ENCODE assay signal across 9 mouse cellular contexts in the genomic region with DNA sequence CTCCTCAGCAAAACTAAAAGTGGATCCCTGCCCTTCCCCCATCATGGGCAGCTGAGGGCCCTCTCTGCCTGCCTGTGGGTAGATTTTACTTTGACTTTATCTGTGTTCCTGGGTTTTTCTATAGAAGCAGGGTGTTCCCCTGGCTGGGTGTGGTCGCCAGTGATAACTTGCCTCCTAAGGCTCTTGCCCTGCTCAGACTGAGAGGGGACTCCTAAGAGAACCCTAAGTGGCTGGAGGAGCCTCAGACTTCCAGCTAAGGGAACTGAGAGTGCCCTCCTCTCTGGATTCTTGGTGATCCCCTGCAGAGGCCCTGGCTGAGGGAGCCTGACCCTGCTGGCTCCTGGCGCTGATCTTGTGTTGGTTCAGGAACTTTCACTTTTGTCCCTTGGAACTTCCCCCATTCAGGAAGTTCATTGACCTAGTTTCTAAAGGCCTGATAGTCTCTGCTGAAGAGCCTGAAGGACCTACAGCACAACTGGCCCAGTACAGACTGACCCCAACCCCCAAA. TPM values are rescaled to one million over a fixed set of nuclear protein-coding genes. Genes with fewer than 3 reads are reported as not detected.
A peak's percentile ranks its signal among the peaks of the same experiment; 100 is the strongest.
DNase-seq lines count a peak whose midpoint lies in the region; ATAC-seq and TF ChIP-seq lines count a peak whose summit lies in the region.
"Had no signal": no experiment of that assay in that cellular context is flagged by ENCODE, and none has a peak within 500 bp of the region (broad histone marks: within the 10 kb centered on the region; RNA-seq: fewer than 3 reads in every experiment).

No protein-coding gene starts in this region.

- H3K4me2 ChIP-seq in midbrain, embryonic 15.5 days = no peak overlapping the region
- no peak overlapping the region for H3K4me2 ChIP-seq in midbrain, embryonic 14.5 days (ENCODE audit: low read length)

- peaks cover 3% of the 10 kb centered on the region for H3K79me2 ChIP-seq in MEL (ENCODE audit: control insufficient read depth, insufficient read depth, low read length, poor library complexity)

- H3K27ac ChIP-seq in MEL (ENCODE audit: control insufficient read depth, low read depth, low read length) = peak overlapping the region; percentile 99
- no peak overlapping the region for H3K27ac ChIP-seq in midbrain, embryonic 15.5 days
- no peak overlapping the region for H3K27ac ChIP-seq in midbrain, embryonic 14.5 days (replicated peaks; ENCODE audit: low read depth, low read length)

- TF ChIP-seq EP300 in MEL (IDR thresholded peaks at IDR 0.05; ENCODE audit: low read depth in 1 of 2, low read length in 2 of 2) = peak; percentile 84 to 95

- no peak for TF ChIP-seq CTCF in MEL (IDR thresholded peaks at IDR 0.05 in 2 of 3, conservative IDR thresholded peaks at IDR 0.05 in 1 of 3; ENCODE audit: control insufficient read depth in 1 of 3, insufficient read depth in 1 of 3, low read depth in 2 of 3, low read length in 3 of 3, poor library complexity in 1 of 3, severe bottlenecking in 1 of 3)

- H3K4me3 ChIP-seq in MEL (ENCODE audit: control insufficient read depth in 1 of 2, insufficient read depth in 1 of 2, low read depth in 2 of 2, low read length in 2 of 2) = peak overlapping the region; percentile 39 to 51
- H3K4me3 ChIP-seq in midbrain, embryonic 15.5 days = no peak overlapping the region
- H3K4me3 ChIP-seq in midbrain, embryonic 14.5 days (replicated peaks; ENCODE audit: low read depth, low read length) = no peak overlapping the region

- 46% methylated on average over 2 of the region's 2 CpGs for WGBS in midbrain, embryonic 15.5 days
- WGBS in midbrain, embryonic 14.5 days = 59% methylated on average over 2 of the region's 2 CpGs

- peaks cover 30 to 64% of the 10 kb centered on the region in 2 experiments for H3K4me1 ChIP-seq in MEL (ENCODE audit: control insufficient read depth in 1 of 2, insufficient read depth in 2 of 2, low read length in 2 of 2)
- peaks cover 10% of the 10 kb centered on the region for H3K4me1 ChIP-seq in midbrain, embryonic 15.5 days
- peaks cover 6% of the 10 kb centered on the region for H3K4me1 ChIP-seq in midbrain, embryonic 14.5 days (ENCODE audit: control insufficient read depth, insufficient read depth, low read length)

- H3K27me3 ChIP-seq in MEL (ENCODE audit: control insufficient read depth in 1 of 2, insufficient read depth in 2 of 2, low read length in 2 of 2) = no peaks in the 10 kb centered on the region
- H3K27me3 ChIP-seq in midbrain, embryonic 15.5 days (replicated peaks) = 0 out of 2 replicates have a peak, but pooled peaks cover 5% of the 10 kb centered on the region
- H3K27me3 ChIP-seq in midbrain, embryonic 14.5 days (ENCODE audit: control insufficient read depth, insufficient read depth, low read length) = 0 out of 2 replicates have a peak, but pooled peaks cover 5% of the 10 kb centered on the region

- H3K9me3 ChIP-seq in MEL (replicated peaks; ENCODE audit: insufficient read depth, low read length) = no peaks in the 10 kb centered on the region
- no peaks in the 10 kb centered on the region for H3K9me3 ChIP-seq in midbrain, embryonic 15.5 days
- no peaks in the 10 kb centered on the region for H3K9me3 ChIP-seq in midbrain, embryonic 14.5 days (ENCODE audit: control insufficient read depth, low read length)

- peak overlapping the region; percentile 73 for H3K9ac ChIP-seq in MEL (ENCODE audit: control insufficient read depth, low read depth, low read length, poor library complexity, severe bottlenecking)
- no peak overlapping the region for H3K9ac ChIP-seq in midbrain, embryonic 15.5 days
- H3K9ac ChIP-seq in midbrain, embryonic 14.5 days (replicated peaks; ENCODE audit: low read length) = no peak overlapping the region

- peaks cover 0 to 52% of the 10 kb centered on the region in 2 experiments; a peak in 2 of 4 replicates for H3K36me3 ChIP-seq in MEL (ENCODE audit: control insufficient read depth in 1 of 2, insufficient read depth in 2 of 2, low read length in 2 of 2)
- no peaks in the 10 kb centered on the region for H3K36me3 ChIP-seq in midbrain, embryonic 15.5 days (replicated peaks)
- H3K36me3 ChIP-seq in midbrain, embryonic 14.5 days (ENCODE audit: control insufficient read depth, insufficient read depth, low read length) = no peaks in the 10 kb centered on the region

- peak; percentile 53 for DNase-seq in CD4-positive, CD25-positive, alpha-beta regulatory T cell, adult 2 months (ENCODE audit: low read depth, low spot score)
- DNase-seq in MEL (ENCODE audit: low read depth, low spot score) = peak; percentile 92
- DNase-seq in induced T-regulatory cell, adult 2 months (ENCODE audit: low read depth) = peak; percentile 71
- DNase-seq in lung, postnatal 10 days = peak; percentile 69
- DNase-seq in frontal cortex, postnatal 14 days (ENCODE audit: low spot score in 2 of 2) = no peak
- DNase-seq in cerebellum, postnatal 25 days = no peak
- DNase-seq in midbrain, embryonic 14.5 days = no peak

- TF ChIP-seq RAD21 in MEL (IDR thresholded peaks at IDR 0.05; ENCODE audit: low read depth, low read length) = no peak

- TF ChIP-seq POLR2A in MEL (IDR thresholded peaks at IDR 0.05; ENCODE audit: control insufficient read depth in 1 of 2, insufficient read depth in 1 of 2, low read depth in 1 of 2, low read length in 2 of 2, poor library complexity in 1 of 2) = peak; percentile 65 to 93; a peak in 2 of 4 replicates

- no peak for ATAC-seq in midbrain, embryonic 15.5 days (replicated peaks)
- no peak for ATAC-seq in midbrain, embryonic 14.5 days (ENCODE audit: low FRiP score, low TSS enrichment)

TF ChIP-seq in MEL, 35 proteins besides CTCF, POLR2A, EP300 and RAD21 (continues in another document):
- TF ChIP-seq JUND (IDR thresholded peaks at IDR 0.05; ENCODE audit: low read depth, low read length) (no peak; the same call in 1 of the 2 replicates), CHD2 (IDR thresholded peaks at IDR 0.05; ENCODE audit: low read length) (peak; percentile 85), MEF2A (IDR thresholded peaks at IDR 0.05; ENCODE audit: extremely low read depth, insufficient replicate concordance, low read depth, low read length, poor library complexity, severe bottlenecking) (0 out of 2 replicates have a peak, but pooled peaks have one; percentile 52), ZKSCAN1 (IDR thresholded peaks at IDR 0.05; ENCODE audit: low read depth, low read length) (no peak), ZC3H11A (IDR thresholded peaks at IDR 0.05; ENCODE audit: low read depth, low read length) (no peak), SMC3 (IDR thresholded peaks at IDR 0.05; ENCODE audit: low read depth, low read length) (0 out of 2 replicates have a peak, but pooled peaks have one; percentile 3), KAT2A (conservative IDR thresholded peaks at IDR 0.05; ENCODE audit: low read depth, low read length) (no peak; the same call in 1 of the 2 replicates), ZMIZ1 (IDR thresholded peaks at IDR 0.05; ENCODE audit: low read depth, low read length) (peak; percentile 95), MAZ (IDR thresholded peaks at IDR 0.05; ENCODE audit: low read depth, low read length) (peak; percentile 88; the same call in 1 of the 2 replicates), TAL1 (IDR thresholded peaks at IDR 0.05; ENCODE audit: low read length) (peak; percentile 82), USF1 (IDR thresholded peaks at IDR 0.05; ENCODE audit: low read depth, low read length) (no peak), ELF1 (IDR thresholded peaks at IDR 0.05; ENCODE audit: low read depth, low read length) (0 out of 2 replicates have a peak, but pooled peaks have one; percentile 38), NRF1 (IDR thresholded peaks at IDR 0.05; ENCODE audit: insufficient read depth, low read depth, low read length, poor library complexity, severe bottlenecking) (0 out of 2 replicates have a peak, but pooled peaks have one; percentile 23), POLR2AphosphoS5 (IDR thresholded peaks at IDR 0.05; ENCODE audit: borderline replicate concordance, low read depth, low read length) (no peak), E2F4 (IDR thresholded peaks at IDR 0.05; ENCODE audit: borderline replicate concordance, low read depth, low read length) (no peak), ZNF384 (IDR thresholded peaks at IDR 0.05; ENCODE audit: low read depth, low read length) (peak; percentile 27; the same call in 1 of the 2 replicates), HCFC1 (IDR thresholded peaks at IDR 0.05; ENCODE audit: low read depth, low read length) (peak; percentile 54), MXI1 (IDR thresholded peaks at IDR 0.05; ENCODE audit: low read depth, low read length) (peak; percentile 49), MYC (IDR thresholded peaks at IDR 0.05; ENCODE audit: low read depth, low read length) (0 out of 2 replicates have a peak, but pooled peaks have one; percentile 64), USF2 (IDR thresholded peaks at IDR 0.05; ENCODE audit: borderline replicate concordance in 1 of 2, insufficient read depth in 1 of 2, low read depth in 1 of 2, low read length in 2 of 2) (no peak), GABPA (IDR thresholded peaks at IDR 0.05; ENCODE audit: low read depth, low read length) (no peak), RCOR1 (IDR thresholded peaks at IDR 0.05; ENCODE audit: low read depth, low read length) (peak; percentile 85), UBTF (IDR thresholded peaks at IDR 0.05; ENCODE audit: borderline replicate concordance, insufficient read depth, low read depth, low read length) (no peak), GATA1 (IDR thresholded peaks at IDR 0.05; ENCODE audit: low read depth, low read length) (peak; percentile 86), SIN3A (IDR thresholded peaks at IDR 0.05; ENCODE audit: low read length) (peak; percentile 89)

RNA-seq across cellular contexts. Expression of gene Glipr2, which starts 7.2 kb away (rescaled TPM):
- total RNA-seq in MEL (2012; rRNA removed) = 22.8 and 30.6 TPM in 2 replicates
- 10 to 100 TPM in 1 of 2 experiments, not detected in 1; 25.0 TPM for polyA plus RNA-seq in MEL (2012; ENCODE audit: insufficient read depth in 1 of 2, insufficient read length in 2 of 2, low read depth in 1 of 2, low replicate concordance in 2 of 2, missing spikeins in 1 of 2)
- 28.6 and 29.2 TPM in 2 replicates for polyA plus RNA-seq in midbrain, embryonic 15.5 days (2015; fragmentation: Nextera tagmentation; extraction: Ambion mirVana)
- polyA plus RNA-seq in midbrain, embryonic 14.5 days (2014; fragmentation: Nextera tagmentation; extraction: Ambion mirVana) = 27.0 and 31.8 TPM in 2 replicates

RNA-seq across cellular contexts. Expression of gene Ccin, which starts 18.9 kb away (rescaled TPM):
- total RNA-seq in MEL (2012; rRNA removed) = not detected in 2 replicates
- polyA plus RNA-seq in MEL (2012; ENCODE audit: insufficient read depth in 1 of 2, insufficient read length in 2 of 2, low read depth in 1 of 2, low replicate concordance in 2 of 2, missing spikeins in 1 of 2) = under 1 TPM in 1 of 2 experiments, not detected in 1; 0.04 TPM
- polyA plus RNA-seq in midbrain, embryonic 15.5 days (2015; fragmentation: Nextera tagmentation; extraction: Ambion mirVana) = not detected in 2 replicates
- polyA plus RNA-seq in midbrain, embryonic 14.5 days (2014; fragmentation: Nextera tagmentation; extraction: Ambion mirVana) = not detected in 2 replicates
- polyA plus RNA-seq: limb, embryonic 11.5 days had no signal

RNA-seq across cellular contexts. Expression of gene Clta, which starts 39.9 kb away (rescaled TPM):
- total RNA-seq in MEL (2012; rRNA removed) = 426 and 451 TPM in 2 replicates
- 100 to 1,000 TPM in 1 of 2 experiments, not detected in 1; 589 TPM for polyA plus RNA-seq in MEL (2012; ENCODE audit: insufficient read depth in 1 of 2, insufficient read length in 2 of 2, low read depth in 1 of 2, low replicate concordance in 2 of 2, missing spikeins in 1 of 2)
- 331 and 334 TPM in 2 replicates for polyA plus RNA-seq in midbrain, embryonic 15.5 days (2015; fragmentation: Nextera tagmentation; extraction: Ambion mirVana)
- 317 and 327 TPM in 2 replicates for polyA plus RNA-seq in midbrain, embryonic 14.5 days (2014; fragmentation: Nextera tagmentation; extraction: Ambion mirVana)

Comparison
In these comparisons a context has a peak if more than half of its experiments do, and no peak if none do; other contexts are left out.
1. DNase-seq: peak in CD4-positive, CD25-positive, alpha-beta regulatory T cell, adult 2 months (single experiment), MEL (single experiment), induced T-regulatory cell, adult 2 months (single experiment) and lung, postnatal 10 days (single experiment); none in frontal cortex, postnatal 14 days (0 of 2), cerebellum, postnatal 25 days (0 of 2) and midbrain, embryonic 14.5 days (single experiment).
2. H3K4me3 ChIP-seq: peak in MEL (2 of 2); none in midbrain, embryonic 15.5 days (single experiment) and midbrain, embryonic 14.5 days (single experiment).